Mouse (Mus musculus) olfactory bulb, adult 2 months (tissue): Measurements from ENCODE around the gene Rpusd3.

ENCODE experiments used
- CTCF ChIP-seq: fragments of 200-500 bp; IDR thresholded peaks from 2 replicates; pipeline ENCODE4 v1.5.1; 2012; ENCODE audit warnings: low read depth, mild to moderate bottlenecking, low read length, moderate library complexity; ENCODE audit not compliant: insufficient read depth
- POLR2A ChIP-seq: fragments of 200-500 bp; IDR thresholded peaks from 2 replicates; pipeline ENCODE4 v1.6.1; 2012; ENCODE audit warnings: mild to moderate bottlenecking, low read depth, low read length, moderate library complexity; ENCODE audit not compliant: insufficient read depth

DNA sequence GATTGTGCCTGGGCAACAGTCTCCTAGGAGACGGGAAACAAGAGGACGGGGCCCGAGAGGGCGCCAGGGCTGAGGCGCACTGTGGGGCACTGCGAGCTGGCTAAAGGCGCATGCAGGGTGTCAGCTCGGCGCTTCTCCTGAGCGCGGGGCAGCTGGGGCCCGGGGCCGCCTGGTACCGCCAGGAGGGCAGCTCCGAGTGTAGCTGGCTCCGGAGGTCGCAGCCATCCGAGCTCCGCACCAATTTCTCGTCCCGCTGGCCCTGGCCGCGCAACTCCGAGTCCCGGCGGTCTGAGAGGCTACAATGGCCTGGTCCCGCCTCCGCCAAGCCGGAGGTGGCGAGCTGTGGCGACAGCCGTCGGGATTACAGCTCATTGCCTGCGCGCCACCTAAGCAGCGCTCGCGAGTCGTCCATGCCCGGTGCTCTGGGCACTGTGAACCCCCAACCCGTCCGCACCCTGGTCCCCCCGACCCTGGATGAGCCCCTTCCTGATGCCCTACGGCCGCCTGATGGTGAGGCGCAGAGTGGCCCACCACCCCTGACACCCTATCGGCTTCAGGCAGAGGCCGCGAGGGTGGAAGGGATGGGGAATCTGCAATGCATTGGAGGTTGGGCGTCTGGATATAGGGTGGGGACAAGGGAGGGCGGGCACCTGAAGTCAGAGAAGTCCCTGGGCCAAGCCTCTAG, 26.6 kb downstream of the Rpusd3 start:
- TF ChIP-seq CTCF (no peak), POLR2A (no peak)
